In genomic region chr9:46058065-46058464, GRCm38 (mm10) we compare ENCODE assay signal across 18 mouse cellular contexts. TPM values are rescaled to one million over a fixed set of nuclear protein-coding genes. Genes with fewer than 3 reads are reported as not detected.
DNase-seq lines count a peak whose midpoint lies in the region; ATAC-seq and TF ChIP-seq lines count a peak whose summit lies in the region.
"Had no signal": no experiment of that assay in that cellular context is flagged by ENCODE, and none has a peak within 500 bp of the region (broad histone marks: within the 10 kb centered on the region; RNA-seq: fewer than 3 reads in every experiment).

No protein-coding gene starts in this region.

- H3K9ac ChIP-seq in CH12.LX (ENCODE audit: insufficient read depth, low read depth), result no peak overlapping the region
- H3K9ac ChIP-seq in intestine, postnatal 0 days (ENCODE audit: low read depth, low read length), result no peak overlapping the region
- H3K9ac ChIP-seq: embryonic facial prominence, embryonic 13.5 days; forebrain, embryonic 12.5 days; heart, embryonic 12.5 days; hindbrain, embryonic 15.5 days had no signal

- peaks cover 19% of the 10 kb centered on the region for H3K79me2 ChIP-seq in CH12.LX (replicated peaks; ENCODE audit: control insufficient read depth, extremely low read depth, insufficient read depth, poor library complexity, severe bottlenecking)

- no peaks in the 10 kb centered on the region for H3K27me3 ChIP-seq in CH12.LX (replicated peaks)
- no peaks in the 10 kb centered on the region for H3K27me3 ChIP-seq in intestine, postnatal 0 days (replicated peaks; ENCODE audit: control insufficient read depth, insufficient read depth, low read length)
- H3K27me3 ChIP-seq: embryonic facial prominence, embryonic 13.5 days; forebrain, embryonic 12.5 days; heart, embryonic 12.5 days; hindbrain, embryonic 15.5 days had no signal

- no peak for TF ChIP-seq EP300 in CH12.LX (IDR thresholded peaks at IDR 0.05; ENCODE audit: low read length)

- dilution Hi-C loops in CH12.LX (cut with MboI; ENCODE audit: extremely low pct_ligation_motif_present, extremely low pct_unique_long_range_greater_than_20kb, low sequenced_read_pairs), result no loop called here

- in situ Hi-C loops in CH12.LX (cut with MboI; ENCODE audit: low pct_ligation_motif_present, low pct_unique_long_range_greater_than_20kb, low sequenced_read_pairs), result no loop called here

- intact Hi-C loops in left cerebral cortex, postnatal 36 days (cut with DNase I), result no loop called here

- H3K9me3 ChIP-seq in CH12.LX (replicated peaks; ENCODE audit: low read length), result no peaks in the 10 kb centered on the region
- H3K9me3 ChIP-seq in intestine, postnatal 0 days (ENCODE audit: control insufficient read depth), result no peaks in the 10 kb centered on the region
- H3K9me3 ChIP-seq: embryonic facial prominence, embryonic 13.5 days; forebrain, embryonic 12.5 days; hindbrain, embryonic 10.5 days; hindbrain, embryonic 15.5 days had no signal

- peaks cover 11 to 43% of the 10 kb centered on the region in 2 experiments for H3K4me1 ChIP-seq in CH12.LX (ENCODE audit: control insufficient read depth in 1 of 2, insufficient read depth in 2 of 2)
- no peaks in the 10 kb centered on the region for H3K4me1 ChIP-seq in intestine, postnatal 0 days (replicated peaks; ENCODE audit: control insufficient read depth, insufficient read depth, low read length)

- H3K27ac ChIP-seq in layer of hippocampus, adult 2 months, result 0 out of 2 replicates have a peak overlapping the region, but pooled peaks have one; percentile 23
- no peak overlapping the region for H3K27ac ChIP-seq in CH12.LX (ENCODE audit: insufficient read depth, low read depth)
- H3K27ac ChIP-seq in intestine, postnatal 0 days (ENCODE audit: low read depth, low read length), result no peak overlapping the region
- H3K27ac ChIP-seq: embryonic facial prominence, embryonic 13.5 days; forebrain, embryonic 12.5 days; hindbrain, embryonic 10.5 days; hindbrain, embryonic 15.5 days had no signal

- TF ChIP-seq CTCF in layer of hippocampus, adult 2 months (conservative IDR thresholded peaks at IDR 0.05), result no peak
- no peak for TF ChIP-seq CTCF in CH12.LX (conservative IDR thresholded peaks at IDR 0.05 in 1 of 2, IDR thresholded peaks at IDR 0.05 in 1 of 2; ENCODE audit: low read depth in 2 of 2, low read length in 2 of 2)
- no peak for TF ChIP-seq CTCF in intestine, postnatal 0 days (IDR thresholded peaks at IDR 0.05; ENCODE audit: low read depth)

- TF ChIP-seq POLR2A in CH12.LX (IDR thresholded peaks at IDR 0.05; ENCODE audit: low read depth, low read length), result no peak

- H3K36me3 ChIP-seq in CH12.LX (replicated peaks in 1 of 2; ENCODE audit: control insufficient read depth in 1 of 2, insufficient read depth in 1 of 2, low read length in 1 of 2), result peaks cover 0 to 38% of the 10 kb centered on the region in 2 experiments
- no peaks in the 10 kb centered on the region for H3K36me3 ChIP-seq in intestine, postnatal 0 days (ENCODE audit: control insufficient read depth, insufficient read depth)
- H3K36me3 ChIP-seq: embryonic facial prominence, embryonic 13.5 days; forebrain, embryonic 12.5 days; hindbrain, embryonic 15.5 days had no signal

- H3K4me3 ChIP-seq in layer of hippocampus, adult 2 months, result no peak overlapping the region
- no peak overlapping the region for H3K4me3 ChIP-seq in CH12.LX (replicated peaks in 1 of 3; ENCODE audit: low read depth in 2 of 3, low read length in 2 of 3, poor library complexity in 1 of 3)
- no peak overlapping the region for H3K4me3 ChIP-seq in intestine, postnatal 0 days (ENCODE audit: low read depth, low read length)
- H3K4me3 ChIP-seq: embryonic facial prominence, embryonic 13.5 days; forebrain, embryonic 12.5 days; heart, embryonic 12.5 days; hindbrain, embryonic 10.5 days; hindbrain, embryonic 15.5 days had no signal

- peak; percentile 66 for ATAC-seq in megakaryocyte, adult 5-6 weeks (ENCODE audit: poor library complexity, severe bottlenecking)
- no peak for ATAC-seq in intestine, postnatal 0 days
- ATAC-seq: forebrain, embryonic 16.5 days had no signal

- H3K4me2 ChIP-seq in CH12.LX (ENCODE audit: insufficient read depth, low read depth, poor library complexity, severe bottlenecking), result no peak overlapping the region
- no peak overlapping the region for H3K4me2 ChIP-seq in intestine, postnatal 0 days (replicated peaks; ENCODE audit: low read depth)
- H3K4me2 ChIP-seq: embryonic facial prominence, embryonic 13.5 days; forebrain, embryonic 12.5 days; heart, embryonic 12.5 days; hindbrain, embryonic 15.5 days had no signal

- TF ChIP-seq RAD21 in CH12.LX (IDR thresholded peaks at IDR 0.05; ENCODE audit: low read depth, low read length), result no peak

- 76% methylated on average over 3 of the region's 3 CpGs for WGBS in intestine, postnatal 0 days

- no peak for DNase-seq in layer of hippocampus, adult 2 months (ENCODE audit: low spot score in 2 of 2)
- DNase-seq in layer of hippocampus, postnatal 25 days (ENCODE audit: extremely low spot score in 1 of 2, low spot score in 1 of 2), result no peak
- DNase-seq in CH12.LX (ENCODE audit: extremely low read depth), result peak; percentile 61
- DNase-seq in left cerebral cortex, postnatal 36 days (ENCODE audit: low spot score in 2 of 2), result no peak
- DNase-seq in gastrocnemius, postnatal 10 days, result no peak
- DNase-seq: adrenal gland, adult 8-10 months; cerebellum, adult 11 months; cerebellum, adult 9-10 months; cerebellum, postnatal 25 days; gastrocnemius, postnatal 14 days had no signal

TF ChIP-seq in CH12.LX, 34 proteins besides CTCF, POLR2A, EP300 and RAD21:
- TF ChIP-seq MXI1 (IDR thresholded peaks at IDR 0.05; ENCODE audit: low read depth, low read length) (no peak), MEF2A (IDR thresholded peaks at IDR 0.05; ENCODE audit: borderline replicate concordance, low read depth, low read length) (no peak), ZNF384 (IDR thresholded peaks at IDR 0.05; ENCODE audit: low read depth, low read length) (no peak), MAX (IDR thresholded peaks at IDR 0.05; ENCODE audit: low read length) (no peak), UBTF (IDR thresholded peaks at IDR 0.05; ENCODE audit: low read depth, low read length) (no peak), CHD1 (IDR thresholded peaks at IDR 0.05; ENCODE audit: low read depth, low read length) (no peak)

RNA-seq across cellular contexts. Expression of gene Sik3, which starts 45.4 kb away (rescaled TPM):
- 100 to 1,000 TPM; 133 to 141 TPM for total RNA-seq in layer of hippocampus, adult 2 months (2021)
- total RNA-seq in layer of hippocampus, postnatal 25 days (2021), result 100 to 1,000 TPM; 136 to 138 TPM
- 17.4 and 21.4 TPM in 2 replicates for total RNA-seq in CH12.LX (2012; rRNA removed)
- total RNA-seq in CH12.LX (2014; rRNA removed), result 13.6 and 14.9 TPM in 2 replicates
- 28.0 and 29.8 TPM in 2 replicates for polyA plus RNA-seq in CH12.LX (2012; ENCODE audit: insufficient read length, low read depth)
- total RNA-seq in megakaryocyte, adult 5-6 weeks (2015), result 32.9 and 34.5 TPM in 2 replicates
- 17.5 and 24.0 TPM in 2 replicates for total RNA-seq in megakaryocyte, adult 5-6 weeks (2017)
- 100 to 1,000 TPM; 119 to 130 TPM for total RNA-seq in left cerebral cortex, postnatal 36 days (2021)
- 10 to 100 TPM; 52.7 to 52.9 TPM for total RNA-seq in gastrocnemius, postnatal 10 days (2021)
- polyA plus RNA-seq in intestine, postnatal 0 days (2015; fragmentation: Nextera tagmentation; extraction: Ambion mirVana), result 7.4 and 10.0 TPM in 2 replicates

RNA-seq across cellular contexts. Expression of gene Pafah1b2, which starts 45.6 kb away (rescaled TPM):
- total RNA-seq in layer of hippocampus, adult 2 months (2021), result 100 to 1,000 TPM; 215 to 228 TPM
- 100 to 1,000 TPM; 212 to 221 TPM for total RNA-seq in layer of hippocampus, postnatal 25 days (2021)
- total RNA-seq in CH12.LX (2012; rRNA removed) (94.8 and 117 TPM in 2 replicates), CH12.LX (2014; rRNA removed) (109 and 125 TPM in 2 replicates)
- 122 and 130 TPM in 2 replicates for polyA plus RNA-seq in CH12.LX (2012; ENCODE audit: insufficient read length, low read depth)
- total RNA-seq in megakaryocyte, adult 5-6 weeks (2015), result 28.6 and 44.4 TPM in 2 replicates
- 53.0 and 73.9 TPM in 2 replicates for total RNA-seq in megakaryocyte, adult 5-6 weeks (2017)
- total RNA-seq in left cerebral cortex, postnatal 36 days (2021), result 100 to 1,000 TPM; 210 to 220 TPM
- total RNA-seq in gastrocnemius, postnatal 10 days (2021), result 10 to 100 TPM; 62.5 to 73.1 TPM
- polyA plus RNA-seq in intestine, postnatal 0 days (2015; fragmentation: Nextera tagmentation; extraction: Ambion mirVana), result 78.1 and 78.2 TPM in 2 replicates
